Mouse (Mus musculus): ENCODE data around the gene Rapgef2. TPM values are rescaled to one million over a fixed set of nuclear protein-coding genes. Genes with fewer than 3 reads are reported as not detected.

The Rapgef2 gene
- polyA plus RNA-seq, 2 experiments: 1.2 TPM

DNA sequence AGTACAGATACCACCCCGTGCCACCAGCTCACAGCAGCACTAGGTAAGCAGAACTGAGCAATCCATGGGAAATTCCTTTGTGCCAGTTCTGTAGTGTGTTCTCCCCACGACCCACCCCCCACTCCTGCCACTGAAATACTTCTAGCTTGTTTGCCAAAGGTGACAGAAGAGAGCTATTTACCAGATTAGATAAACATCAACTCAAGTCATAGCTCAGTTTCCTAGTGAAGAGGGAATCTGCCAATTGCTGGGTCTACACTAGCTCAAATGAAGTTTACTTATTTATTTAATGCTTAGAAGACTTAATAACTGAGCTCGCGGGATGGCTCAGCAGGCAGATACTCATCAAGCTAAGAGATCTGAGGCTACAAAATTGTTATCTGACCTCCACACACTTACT, 200.0 kb downstream of the Rapgef2 start:
- no peak overlapping the region for H3K9ac ChIP-seq (replicated peaks)
- H3K36me3 ChIP-seq (replicated peaks; ENCODE audit: control insufficient read depth, insufficient read depth, low read depth): no peaks in the 10 kb centered on the region
- H3K27ac ChIP-seq: no peak overlapping the region
- ATAC-seq (ENCODE audit: insufficient read depth) (no peak), DNase-seq (ENCODE audit: low read depth in 3 of 3, low spot score in 3 of 3) (no peak)
- no peak overlapping the region for H3K4me3 ChIP-seq (ENCODE audit: insufficient read depth in 1 of 2, low read depth in 2 of 2, low read length in 2 of 2)
- no peaks in the 10 kb centered on the region for H3K4me1 ChIP-seq (replicated peaks; ENCODE audit: control insufficient read depth in 2 of 2, insufficient read depth in 2 of 2, low read length in 1 of 2)
- no peak overlapping the region for H3K4me2 ChIP-seq (ENCODE audit: low read depth)
- H3K27me3 ChIP-seq (ENCODE audit: control insufficient read depth, insufficient read depth, low read length): no peaks in the 10 kb centered on the region
- TF ChIP-seq EP300 (IDR thresholded peaks at IDR 0.05; ENCODE audit: low read depth) (no peak), CTCF (IDR thresholded peaks at IDR 0.05; ENCODE audit: low read depth) (no peak)
- WGBS (ENCODE audit: insufficient replicate concordance): 54% methylated on average over 4 of the region's 4 CpGs
- H3K9me3 ChIP-seq (ENCODE audit: control insufficient read depth, low read length): no peaks in the 10 kb centered on the region

DNA sequence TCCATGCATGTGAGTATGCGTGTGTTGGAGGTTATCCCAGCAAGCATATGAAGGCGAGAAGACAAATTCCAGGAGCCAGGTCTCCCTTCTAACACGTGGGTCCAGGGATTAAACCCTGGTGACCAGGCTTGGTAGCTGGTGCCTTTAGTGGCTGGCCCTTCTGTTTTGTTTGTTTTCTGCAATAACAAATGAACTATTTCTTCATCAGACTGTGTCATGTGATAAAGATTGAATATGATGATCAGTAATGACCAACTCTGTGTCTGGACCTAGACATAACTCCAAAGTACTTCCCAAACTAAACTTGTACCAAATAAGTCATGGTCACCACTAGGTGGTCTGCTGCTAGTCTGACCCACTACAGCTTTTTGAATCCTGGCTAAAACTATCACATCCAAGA, 202.4 kb downstream of the Rapgef2 start:
- TF ChIP-seq CTCF (IDR thresholded peaks at IDR 0.05; ENCODE audit: low read depth): no peak
- TF ChIP-seq EP300 (IDR thresholded peaks at IDR 0.05; ENCODE audit: low read depth): no peak
- Histone ChIP-seq H3K27ac (no peak overlapping the region), H3K9me3 (ENCODE audit: control insufficient read depth, low read length) (no peaks in the 10 kb centered on the region), H3K4me3 (ENCODE audit: insufficient read depth in 1 of 2, low read depth in 2 of 2, low read length in 2 of 2) (no peak overlapping the region), H3K27me3 (ENCODE audit: control insufficient read depth, insufficient read depth, low read length) (no peaks in the 10 kb centered on the region), H3K4me1 (replicated peaks; ENCODE audit: control insufficient read depth in 2 of 2, insufficient read depth in 2 of 2, low read length in 1 of 2) (no peaks in the 10 kb centered on the region), H3K9ac (replicated peaks) (no peak overlapping the region), H3K4me2 (ENCODE audit: low read depth) (no peak overlapping the region), H3K36me3 (replicated peaks; ENCODE audit: control insufficient read depth, insufficient read depth, low read depth) (no peaks in the 10 kb centered on the region)
- no peak for ATAC-seq (ENCODE audit: insufficient read depth)
- 66% methylated on average over 3 of the region's 3 CpGs for WGBS (ENCODE audit: insufficient replicate concordance)
- no peak for DNase-seq (ENCODE audit: low read depth in 3 of 3, low spot score in 3 of 3)

DNA sequence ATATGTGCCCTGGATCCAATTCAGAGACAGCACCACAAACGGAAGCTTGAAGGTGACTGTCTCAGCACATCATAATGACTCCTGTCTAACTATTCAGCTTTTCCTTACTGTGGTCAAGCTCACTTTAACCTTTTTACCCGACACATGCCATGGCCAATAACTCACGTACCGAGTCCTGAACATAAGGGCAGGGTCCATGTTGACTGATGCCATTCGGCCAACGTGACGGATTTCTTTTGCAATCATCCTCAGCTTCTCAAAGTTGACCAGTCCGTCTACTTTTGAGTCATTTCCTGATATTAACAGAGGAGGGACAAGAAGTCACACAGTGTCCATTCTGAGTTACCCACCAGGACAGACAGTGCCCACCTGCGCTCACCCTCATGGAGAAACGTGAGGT, 203.3 kb downstream of the Rapgef2 start:
- DNase-seq (ENCODE audit: low read depth in 3 of 3, low spot score in 3 of 3) (no peak), ATAC-seq (ENCODE audit: insufficient read depth) (no peak)
- Histone ChIP-seq H3K4me2 (ENCODE audit: low read depth) (no peak overlapping the region), H3K27me3 (ENCODE audit: control insufficient read depth, insufficient read depth, low read length) (no peaks in the 10 kb centered on the region), H3K4me3 (ENCODE audit: insufficient read depth in 1 of 2, low read depth in 2 of 2, low read length in 2 of 2) (no peak overlapping the region), H3K9me3 (ENCODE audit: control insufficient read depth, low read length) (no peaks in the 10 kb centered on the region), H3K9ac (replicated peaks) (no peak overlapping the region), H3K27ac (no peak overlapping the region), H3K4me1 (replicated peaks; ENCODE audit: control insufficient read depth in 2 of 2, insufficient read depth in 2 of 2, low read length in 1 of 2) (no peaks in the 10 kb centered on the region), H3K36me3 (replicated peaks; ENCODE audit: control insufficient read depth, insufficient read depth, low read depth) (no peaks in the 10 kb centered on the region)
- TF ChIP-seq CTCF (IDR thresholded peaks at IDR 0.05; ENCODE audit: low read depth) (no peak), EP300 (IDR thresholded peaks at IDR 0.05; ENCODE audit: low read depth) (no peak)
- 67% methylated on average over 10 of the region's 10 CpGs for WGBS (ENCODE audit: insufficient replicate concordance)

- H3K4me2 ChIP-seq (ENCODE audit: low read depth): no peak overlapping the region
- DNase-seq (ENCODE audit: low read depth in 3 of 3, low spot score in 3 of 3): no peak
- H3K9ac ChIP-seq (replicated peaks): no peak overlapping the region
- no peak overlapping the region for H3K4me3 ChIP-seq (ENCODE audit: insufficient read depth in 1 of 2, low read depth in 2 of 2, low read length in 2 of 2)
- peaks cover 0 to 2% of the 10 kb centered on the region in 2 experiments; a peak in 2 of 4 replicates for H3K4me1 ChIP-seq (replicated peaks; ENCODE audit: control insufficient read depth in 2 of 2, insufficient read depth in 2 of 2, low read length in 1 of 2)
- H3K36me3 ChIP-seq (replicated peaks; ENCODE audit: control insufficient read depth, insufficient read depth, low read depth): no peaks in the 10 kb centered on the region
- H3K9me3 ChIP-seq (ENCODE audit: control insufficient read depth, low read length): no peaks in the 10 kb centered on the region
- no peaks in the 10 kb centered on the region for H3K27me3 ChIP-seq (ENCODE audit: control insufficient read depth, insufficient read depth, low read length)
- 77% methylated on average over 3 of the region's 3 CpGs for WGBS (ENCODE audit: insufficient replicate concordance)
- TF ChIP-seq EP300 (IDR thresholded peaks at IDR 0.05; ENCODE audit: low read depth): no peak
- no peak for TF ChIP-seq CTCF (IDR thresholded peaks at IDR 0.05; ENCODE audit: low read depth)
- no peak for ATAC-seq (ENCODE audit: insufficient read depth)
- no peak overlapping the region for H3K27ac ChIP-seq
These were observed 207.2 kb downstream of the Rapgef2 start for GRCm38 (mm10) chr3:79079076-79079475.

DNA sequence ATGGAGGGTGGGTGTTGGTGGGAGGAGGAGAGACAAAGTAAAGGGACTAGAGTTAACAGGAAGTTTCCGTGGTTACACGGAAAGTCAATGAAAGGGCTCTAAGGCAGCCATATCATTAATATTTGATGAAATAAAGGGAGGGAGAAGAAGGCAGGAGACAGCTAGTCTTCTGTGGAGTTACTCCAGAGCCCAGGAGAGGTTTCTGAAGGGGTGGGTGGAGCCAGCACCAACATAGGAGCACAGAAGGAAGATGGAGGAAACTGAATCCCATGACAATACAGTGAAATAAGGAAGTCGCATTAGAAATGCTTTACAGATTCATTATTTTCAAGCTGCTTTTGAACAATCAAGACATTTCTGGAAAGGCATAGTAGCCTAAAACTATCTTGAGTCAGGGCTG, 211.3 kb downstream of the Rapgef2 start:
- TF ChIP-seq EP300 (IDR thresholded peaks at IDR 0.05; ENCODE audit: low read depth) (no peak), CTCF (IDR thresholded peaks at IDR 0.05; ENCODE audit: low read depth) (no peak)
- H3K27ac ChIP-seq: no peak overlapping the region
- peaks cover 0 to 14% of the 10 kb centered on the region in 2 experiments; a peak in 3 of 4 replicates for H3K4me1 ChIP-seq (replicated peaks; ENCODE audit: control insufficient read depth in 2 of 2, insufficient read depth in 2 of 2, low read length in 1 of 2)
- no peak for ATAC-seq (ENCODE audit: insufficient read depth)
- H3K9me3 ChIP-seq (ENCODE audit: control insufficient read depth, low read length): no peaks in the 10 kb centered on the region
- H3K9ac ChIP-seq (replicated peaks): no peak overlapping the region
- WGBS (ENCODE audit: insufficient replicate concordance): 68% methylated on average over 3 of the region's 3 CpGs
- H3K4me3 ChIP-seq (ENCODE audit: insufficient read depth in 1 of 2, low read depth in 2 of 2, low read length in 2 of 2): no peak overlapping the region
- no peaks in the 10 kb centered on the region for H3K36me3 ChIP-seq (replicated peaks; ENCODE audit: control insufficient read depth, insufficient read depth, low read depth)
- H3K4me2 ChIP-seq (ENCODE audit: low read depth): no peak overlapping the region
- no peak for DNase-seq (ENCODE audit: low read depth in 3 of 3, low spot score in 3 of 3)
- no peaks in the 10 kb centered on the region for H3K27me3 ChIP-seq (ENCODE audit: control insufficient read depth, insufficient read depth, low read length)

Measured in liver, embryonic 14.5 days (tissue).